20 mouse cellular contexts compared by ENCODE assay signal in genomic region chr7:65657490-65658120, GRCm38 (mm10).
"Had no signal": no experiment of that assay in that cellular context is flagged by ENCODE, and none has a peak within 500 bp of the region (broad histone marks: within the 10 kb centered on the region; RNA-seq: fewer than 3 reads in every experiment).

No protein-coding gene starts in this region.

- H3K27ac ChIP-seq: hindbrain, postnatal 0 days; limb, embryonic 10.5 days; limb, embryonic 13.5 days; midbrain, embryonic 12.5 days; midbrain, embryonic 15.5 days; neural tube, embryonic 12.5 days; neural tube, embryonic 15.5 days had no signal

- ATAC-seq: hindbrain, postnatal 0 days; inflammation-experienced regulatory T-cells, adult 6 months; intestine, embryonic 16.5 days; lung, postnatal 0 days; midbrain, embryonic 15.5 days had no signal

- H3K4me1 ChIP-seq: limb, embryonic 10.5 days; limb, embryonic 13.5 days; midbrain, embryonic 12.5 days; midbrain, embryonic 15.5 days; neural tube, embryonic 12.5 days; neural tube, embryonic 15.5 days had no signal

- H3K9me3 ChIP-seq: limb, embryonic 10.5 days; limb, embryonic 13.5 days; midbrain, embryonic 12.5 days; midbrain, embryonic 15.5 days; neural tube, embryonic 12.5 days; neural tube, embryonic 15.5 days had no signal

- H3K36me3 ChIP-seq: limb, embryonic 10.5 days had no signal

- H3K9ac ChIP-seq: limb, embryonic 13.5 days; lung, embryonic 14.5 days; midbrain, embryonic 12.5 days; midbrain, embryonic 15.5 days; neural tube, embryonic 12.5 days; neural tube, embryonic 15.5 days had no signal

- H3K27me3 ChIP-seq: limb, embryonic 13.5 days; midbrain, embryonic 12.5 days; midbrain, embryonic 15.5 days; neural tube, embryonic 12.5 days; neural tube, embryonic 15.5 days had no signal

- DNase-seq: kidney, adult 18-20 months; kidney, postnatal 14 days; kidney, postnatal 4 days; lung, embryonic 14.5 days; lung, postnatal 36 days; retina, postnatal 1 day; right cerebral cortex, postnatal 25 days; thymus, adult 2 months; thymus, postnatal 14 days; thymus, postnatal 4 days had no signal

- H3K4me2 ChIP-seq: limb, embryonic 13.5 days; lung, embryonic 14.5 days; midbrain, embryonic 12.5 days; midbrain, embryonic 15.5 days; neural tube, embryonic 12.5 days; neural tube, embryonic 15.5 days had no signal

- H3K4me3 ChIP-seq: limb, embryonic 10.5 days; limb, embryonic 13.5 days; midbrain, embryonic 12.5 days; midbrain, embryonic 15.5 days; neural tube, embryonic 12.5 days; neural tube, embryonic 15.5 days had no signal
